Mouse (Mus musculus) urinary bladder, postnatal 36 days (tissue): ENCODE measurements around the gene Ms4a18.
A peak's percentile ranks its signal among the peaks of the same experiment; 100 is the strongest.

Experiments
- DNase-seq, 2 experiments: peaks; one replicate each; pipeline ENCODE4 v3.0.0; 2022; ENCODE audit warnings: low spot score in 2 of 2, mixed read lengths in 1 of 2

Gene Ms4a18

DNA sequence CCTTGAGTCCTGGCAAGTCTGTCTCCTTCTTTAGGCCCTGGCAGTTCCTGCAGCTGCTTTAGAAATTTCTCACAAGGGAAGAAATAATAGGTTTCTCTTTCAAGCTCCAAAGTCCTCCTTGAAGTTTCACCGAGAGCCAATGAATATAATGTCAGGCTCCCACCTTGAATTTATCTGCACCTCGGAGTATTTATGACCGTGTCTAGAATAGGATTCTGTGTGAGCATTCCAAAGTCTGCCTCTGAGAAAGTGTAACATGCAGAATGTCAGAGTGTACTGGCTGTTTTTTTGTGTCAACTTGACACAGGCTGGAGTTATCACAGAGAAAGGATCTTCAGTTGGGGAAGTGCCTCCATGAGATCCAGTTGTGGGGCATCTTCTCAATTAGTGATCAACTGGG, at the start of gene Ms4a18:
Gene Ms4a18, minus strand, starts transcription at position 141 of the 400 bp plus-strand sequence.
- no peak for DNase-seq

DNA sequence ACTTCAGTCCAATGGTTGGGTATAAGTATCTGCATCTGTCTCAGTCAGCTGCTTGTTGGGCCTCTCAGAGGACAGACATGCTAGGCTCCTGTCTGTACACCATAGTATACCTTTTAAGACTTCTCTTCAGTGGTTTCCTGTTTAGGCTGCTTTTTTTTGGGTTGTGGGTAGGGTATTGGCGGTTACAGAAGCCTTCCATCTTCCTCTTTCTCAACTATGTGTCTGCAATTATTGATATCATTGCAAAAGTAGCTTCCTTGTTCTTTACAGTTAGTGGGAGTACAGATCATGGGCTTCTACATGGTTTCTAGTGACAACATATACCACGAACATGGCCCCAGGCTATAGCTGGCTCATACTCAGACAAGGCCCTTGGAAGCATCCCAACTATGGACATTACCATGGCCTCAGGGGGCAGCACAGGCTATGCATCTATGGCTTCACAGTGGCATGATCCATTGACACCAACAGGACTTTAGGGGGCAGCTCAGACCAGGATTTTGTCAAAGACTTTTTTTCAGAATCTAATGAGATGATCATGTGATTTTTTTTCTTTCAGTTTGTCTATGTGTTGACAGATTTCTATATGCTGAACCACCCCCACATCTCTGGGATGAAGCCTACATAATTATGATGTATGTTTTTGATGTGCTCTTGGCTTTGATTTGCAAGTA, 47.5 kb upstream of the Ms4a18 start:
- DNase-seq: no peak

DNA sequence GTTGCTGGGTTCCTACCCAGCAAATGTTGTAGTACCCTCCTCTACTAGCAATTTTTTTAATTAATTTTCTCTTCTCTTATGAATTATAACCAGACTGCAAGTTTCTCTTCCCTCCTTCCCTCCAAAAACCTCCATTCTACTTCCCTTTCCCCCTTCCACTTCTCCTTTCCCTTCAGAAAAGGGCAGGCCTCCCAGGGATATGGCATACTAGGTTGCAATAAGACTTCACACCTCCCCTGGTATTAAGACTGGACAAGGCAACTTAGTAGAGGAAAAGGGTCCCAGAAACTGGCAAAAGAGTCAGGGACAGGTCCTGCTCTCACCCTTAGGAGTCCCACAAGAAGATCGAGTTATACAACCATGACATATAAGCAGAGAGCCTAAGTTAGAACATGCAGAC, 43.1 kb upstream of the Ms4a18 start:
- DNase-seq: no peak

DNA sequence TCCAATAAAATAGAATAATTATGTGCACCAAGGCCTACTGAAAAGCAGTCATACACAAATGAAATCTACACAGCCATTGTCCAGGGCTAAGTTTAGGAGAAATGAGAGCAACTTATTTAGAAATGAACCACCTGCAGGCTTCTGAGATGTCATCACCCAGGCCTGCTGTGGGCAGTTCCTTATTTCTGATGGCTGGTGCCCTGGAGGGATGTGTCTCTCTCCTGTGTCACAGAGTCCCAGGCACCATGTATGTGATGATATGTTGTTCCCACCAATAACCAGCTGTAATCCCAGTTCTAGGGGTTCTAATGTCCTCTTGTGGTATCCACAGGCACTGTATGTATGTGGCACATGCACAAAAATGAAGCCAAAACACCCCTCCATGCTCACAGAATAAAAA, 42.1 kb upstream of the Ms4a18 start:
- DNase-seq: no peak

DNA sequence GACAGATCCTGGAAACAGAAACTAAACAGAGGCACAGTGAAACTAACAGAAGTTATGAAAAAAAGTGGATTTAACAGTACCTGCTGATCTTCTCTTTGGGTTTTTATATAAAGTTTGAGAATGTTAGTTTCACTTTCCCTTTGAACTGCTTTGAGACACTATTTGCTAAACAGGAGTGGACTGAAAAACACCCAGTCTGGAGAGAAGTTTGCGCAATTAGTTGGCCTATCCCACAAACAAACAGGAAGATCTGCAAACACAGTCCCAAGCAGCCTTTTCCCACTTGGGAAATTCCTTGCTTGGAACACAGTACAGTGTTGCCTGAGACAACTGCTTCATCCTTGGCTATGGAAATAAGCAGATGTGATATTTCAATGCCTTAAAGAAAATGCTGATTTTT, 37.9 kb upstream of the Ms4a18 start:
- peak in 1 of 2 experiments; percentile 37 for DNase-seq

DNA sequence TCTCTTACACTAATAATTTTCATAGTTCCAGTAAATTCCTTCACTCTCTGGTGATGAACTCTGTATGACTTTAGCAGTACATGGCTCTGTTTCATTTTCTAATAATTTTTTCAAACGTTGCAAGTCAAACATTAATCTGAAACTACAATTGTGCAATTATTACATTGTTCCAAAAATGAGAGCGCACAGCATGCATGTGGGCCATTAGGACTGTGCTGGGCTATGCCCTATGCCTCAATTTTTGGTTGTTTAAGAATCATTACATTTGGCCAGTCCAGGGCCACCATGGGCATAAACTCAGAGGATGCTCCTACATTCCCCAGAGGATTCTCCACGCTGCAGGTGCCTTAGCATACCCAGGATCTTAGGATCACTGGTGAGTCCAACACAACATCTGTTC, 35.4 kb upstream of the Ms4a18 start:
- DNase-seq: no peak

DNA sequence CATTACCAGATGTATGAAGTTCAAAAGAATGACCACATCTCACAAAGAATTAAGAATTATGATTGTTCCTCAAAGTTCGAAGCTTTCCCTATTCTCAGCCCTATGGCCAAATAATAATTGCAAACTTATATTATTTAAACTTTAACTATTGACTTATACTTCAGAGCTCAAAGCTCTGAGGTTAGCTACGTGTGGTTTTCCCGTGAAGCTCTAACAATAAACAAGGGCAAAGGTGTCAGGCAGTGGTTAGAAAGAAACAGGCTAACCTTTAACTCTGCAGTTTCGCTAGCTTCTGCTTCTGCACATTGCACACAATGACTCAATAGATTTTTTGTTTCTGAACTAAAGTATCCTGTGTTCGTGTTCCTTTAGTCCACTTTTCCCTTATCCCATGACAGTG, 35.0 kb upstream of the Ms4a18 start:
- DNase-seq: no peak

DNA sequence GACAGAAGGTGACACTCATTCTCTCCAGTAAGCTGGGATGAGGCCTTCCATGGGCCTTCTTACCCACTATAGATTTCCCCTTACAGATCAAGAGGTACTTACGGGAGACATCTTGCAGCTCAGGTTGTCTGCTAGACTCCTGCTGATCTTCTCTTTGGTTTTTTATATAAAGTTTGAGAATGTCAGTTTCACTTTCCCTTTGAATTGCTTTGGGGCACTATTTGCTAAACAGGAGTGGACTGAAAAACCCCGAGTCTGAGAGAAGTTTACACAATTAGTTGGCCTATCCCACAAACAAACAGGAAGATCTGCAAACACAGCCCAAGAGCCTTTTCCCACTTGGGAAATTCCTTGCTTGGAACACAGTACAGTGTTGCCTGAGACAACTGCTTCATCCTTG, 32.5 kb upstream of the Ms4a18 start:
- no peak for DNase-seq

DNA sequence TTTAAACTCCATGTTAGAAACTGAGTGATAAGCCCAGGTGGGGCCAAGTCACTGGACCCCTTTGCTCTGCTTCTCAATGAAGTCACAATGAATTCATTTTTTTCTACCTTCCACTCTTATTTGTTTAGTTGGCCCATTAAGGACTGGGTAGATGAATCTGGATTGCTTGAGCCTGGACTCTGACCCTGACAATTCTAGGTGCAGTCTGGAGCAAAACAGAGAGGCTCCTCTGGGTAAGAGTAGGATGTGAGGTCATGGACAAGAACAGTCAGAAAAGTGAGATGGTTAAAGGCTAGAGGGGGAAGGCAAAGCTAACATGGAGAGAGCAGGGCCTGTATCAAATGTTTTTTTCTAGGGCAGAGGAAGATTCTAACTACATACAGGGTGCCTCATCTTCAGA, 31.6 kb upstream of the Ms4a18 start:
- no peak for DNase-seq

DNA sequence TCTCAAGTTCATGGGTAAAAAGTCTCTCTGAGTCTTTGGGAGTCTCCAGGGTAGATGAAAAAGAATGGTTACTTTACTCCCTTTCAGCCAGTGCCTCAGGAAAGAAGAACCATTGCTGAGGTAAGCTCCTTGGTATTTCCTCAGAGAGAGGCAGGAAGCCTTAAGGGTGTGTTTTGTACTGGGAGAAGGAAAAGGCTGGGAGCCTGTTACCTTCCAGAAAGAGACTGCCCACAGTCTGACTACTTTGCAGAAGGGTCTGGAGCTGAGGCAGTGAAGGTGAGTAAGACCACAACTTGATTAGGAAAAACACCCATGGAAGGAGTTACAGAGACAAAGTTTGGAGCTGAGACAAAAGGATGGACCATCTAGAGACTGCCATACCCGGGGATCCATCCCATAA, 30.7 kb upstream of the Ms4a18 start:
- no peak for DNase-seq

DNA sequence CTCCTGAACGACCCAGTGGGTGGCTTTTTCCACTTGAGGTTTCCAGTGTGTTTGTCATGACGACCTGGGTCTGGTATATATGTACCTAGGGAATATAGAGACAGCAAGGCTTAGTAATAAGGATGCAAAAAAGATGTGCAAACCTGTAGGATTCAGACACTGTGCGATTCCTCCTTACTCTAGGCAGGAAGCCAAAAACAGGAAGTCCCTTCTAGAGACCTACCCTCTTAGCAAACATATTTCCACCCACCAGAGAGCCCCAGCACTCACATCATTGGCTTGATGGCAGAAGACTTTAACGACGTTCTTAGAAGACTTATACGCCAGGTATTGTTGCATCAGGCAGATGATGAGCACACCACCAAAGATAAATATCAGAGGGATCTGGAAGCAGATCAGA, 30.2 kb upstream of the Ms4a18 start:
- no peak for DNase-seq

DNA sequence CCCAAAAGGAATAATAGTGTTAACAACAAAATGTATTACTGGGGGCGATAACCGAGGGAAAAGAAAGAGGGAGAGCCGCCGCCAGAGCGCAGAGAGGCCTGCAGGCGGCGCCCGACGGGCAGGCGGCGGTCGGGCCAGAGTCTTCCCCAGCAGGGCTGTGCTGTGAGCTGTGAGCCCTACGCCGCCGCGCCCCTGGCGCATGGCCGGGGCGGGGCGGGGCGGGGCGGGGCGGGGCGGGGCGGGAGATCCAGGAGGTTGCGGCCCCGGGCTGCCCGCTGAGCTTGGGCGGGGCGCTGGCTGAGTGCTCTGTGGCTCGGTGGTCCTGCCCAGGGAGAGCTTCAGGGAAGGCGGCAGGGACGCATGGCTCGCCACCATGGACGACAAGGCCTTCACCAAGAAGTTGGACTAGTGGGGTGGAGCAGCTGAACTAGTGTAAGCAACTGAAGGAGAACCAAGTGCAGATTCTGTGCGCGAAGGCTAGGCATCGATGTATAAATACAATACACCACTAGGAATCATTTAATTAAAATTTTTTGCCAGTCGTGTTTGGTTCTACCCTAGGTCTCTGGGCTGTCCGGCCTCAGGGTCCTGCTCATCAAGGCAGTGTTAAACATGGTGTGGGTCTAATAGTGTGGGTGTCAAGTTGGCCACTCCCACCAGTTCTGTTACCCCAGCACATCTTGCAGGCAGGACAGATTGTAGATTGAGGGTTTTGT, 27.3 kb upstream of the Ms4a18 start:
- DNase-seq: peak; percentile 11 to 59

DNA sequence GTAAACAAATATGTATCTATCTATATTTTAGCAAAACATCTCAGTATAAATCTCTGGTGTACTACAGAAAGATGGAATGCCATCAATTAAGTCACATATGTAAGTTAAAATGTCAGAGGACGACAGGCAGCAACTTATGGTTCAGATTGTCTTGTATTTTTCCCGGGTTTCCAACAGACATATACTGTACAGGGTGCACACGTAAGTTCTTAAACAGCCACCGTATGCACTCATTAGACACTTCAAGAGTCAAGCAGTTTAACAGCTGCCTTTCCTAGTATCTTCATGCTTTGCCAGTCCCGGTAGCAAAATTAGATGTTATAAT, 26.8 kb upstream of the Ms4a18 start:
- no peak for DNase-seq

DNA sequence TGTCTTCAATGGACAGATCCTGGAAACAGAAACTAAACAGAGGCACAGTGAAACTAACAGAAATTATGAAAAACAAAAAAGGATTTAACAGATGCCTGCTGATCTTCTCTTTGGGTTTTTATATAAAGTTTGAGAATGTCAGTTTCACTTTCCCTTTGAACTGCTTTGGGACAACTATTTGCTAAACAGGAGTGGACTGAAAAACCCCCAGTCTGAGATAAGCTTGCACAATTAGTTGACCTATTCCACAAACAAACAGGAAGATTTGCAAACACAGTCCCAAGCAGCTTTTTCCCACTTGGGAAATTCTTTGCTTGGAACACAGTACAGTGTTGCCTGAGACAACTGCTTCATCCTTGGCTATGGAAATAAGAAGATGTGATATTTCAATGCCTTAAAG, 19.7 kb upstream of the Ms4a18 start:
- no peak for DNase-seq

DNA sequence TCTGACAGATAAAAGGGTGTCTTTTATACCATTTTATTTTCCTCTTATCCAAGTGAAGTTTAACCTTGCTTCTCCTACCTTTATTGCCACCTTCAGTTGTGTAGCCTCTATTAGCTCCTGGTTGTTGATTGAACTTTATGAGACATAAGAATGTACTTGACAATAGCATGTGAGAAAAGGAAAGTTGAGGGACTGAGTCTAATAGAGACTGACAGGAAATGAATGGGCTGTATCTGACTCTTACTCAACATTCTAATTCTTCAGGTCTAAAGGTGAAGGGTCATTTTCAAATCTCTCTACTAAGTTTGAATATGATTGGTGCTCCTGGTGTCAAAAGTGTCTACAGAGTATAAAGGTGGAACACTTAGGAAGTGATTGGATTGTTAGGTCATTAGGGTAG, 4.6 kb upstream of the Ms4a18 start:
- DNase-seq: no peak

DNA sequence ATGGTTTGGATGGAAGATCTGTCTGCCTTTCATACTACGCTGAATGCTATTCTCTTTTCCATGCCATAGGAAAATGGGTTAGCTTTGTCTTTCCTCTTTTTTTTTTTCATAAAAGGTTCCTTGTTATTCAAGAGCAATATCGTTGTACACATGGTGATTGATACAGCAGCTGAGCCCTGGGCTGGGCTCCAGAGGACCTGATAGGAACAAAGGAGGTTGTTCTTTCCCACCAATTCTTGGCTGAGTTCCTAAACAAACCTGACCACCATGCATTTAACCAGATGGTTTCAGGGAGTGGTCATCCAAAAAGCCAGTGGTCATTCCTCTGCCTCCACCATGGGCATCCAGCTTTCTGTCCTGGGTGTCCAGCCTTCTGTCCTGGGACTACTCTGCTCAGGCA, 580 bp downstream of the Ms4a18 start:
- no peak for DNase-seq

DNA sequence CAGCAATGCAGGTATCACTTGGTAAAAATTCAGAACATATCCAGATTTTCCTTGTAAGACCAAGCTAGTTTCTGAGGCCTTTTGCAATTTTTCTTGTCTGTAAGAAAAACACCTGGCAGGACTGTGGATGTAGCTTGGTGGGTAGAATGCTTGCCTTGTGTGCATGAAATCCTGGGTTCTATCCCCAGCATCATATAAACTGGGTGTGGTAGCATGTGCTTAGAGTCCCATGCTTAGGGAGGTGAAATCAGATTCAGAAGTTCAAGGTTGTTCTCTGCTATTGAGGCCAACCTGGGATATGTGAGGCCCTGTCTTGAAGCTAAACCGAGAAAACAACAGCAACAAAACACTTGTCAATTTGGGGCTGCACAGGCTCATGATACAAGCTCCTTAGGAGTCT, 1.8 kb downstream of the Ms4a18 start:
- no peak for DNase-seq

DNA sequence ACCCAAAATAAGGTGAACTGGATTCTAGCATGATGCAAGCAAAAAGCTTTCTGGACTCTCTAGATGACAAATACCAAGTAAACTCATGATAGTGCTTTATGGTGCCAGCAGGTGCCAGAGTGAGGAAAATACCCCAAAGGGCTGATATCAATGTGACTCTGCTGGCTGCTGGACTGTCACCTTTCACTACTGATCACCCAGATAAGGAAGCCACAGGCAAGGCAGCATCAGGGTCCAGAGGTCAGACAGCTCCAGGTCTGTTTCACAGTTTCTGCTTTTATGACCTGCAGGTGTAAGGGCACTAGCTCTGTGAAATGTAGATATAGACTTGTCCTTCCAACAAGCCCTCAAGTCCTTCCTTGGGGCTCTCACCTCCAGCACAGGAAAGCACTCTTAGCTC, 2.4 kb downstream of the Ms4a18 start:
- no peak for DNase-seq

DNA sequence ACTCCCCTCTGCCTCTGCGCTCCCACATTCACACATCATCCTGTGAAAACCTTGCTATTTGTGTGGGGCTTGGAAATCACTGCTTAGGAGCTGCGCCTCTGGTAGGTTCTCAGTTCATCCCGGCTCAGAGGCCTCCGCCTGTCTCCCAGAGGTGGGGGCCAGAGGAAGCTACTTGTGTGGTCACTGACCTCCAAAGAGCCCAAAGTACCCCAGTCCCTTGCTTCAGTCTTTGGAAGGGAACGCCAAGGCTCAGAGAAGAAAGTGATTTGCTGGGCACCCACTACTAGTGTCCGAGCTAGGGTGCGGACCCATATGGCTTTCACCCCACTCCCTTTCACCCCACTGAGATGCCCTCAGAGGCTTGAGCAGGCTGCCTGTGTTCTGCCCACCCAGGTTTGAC, 24.7 kb downstream of the Ms4a18 start, which contains the start of gene Ms4a15:
Gene Ms4a15, minus strand, starts transcription at position 101 of the 400 bp plus-strand sequence.
- DNase-seq: no peak

DNA sequence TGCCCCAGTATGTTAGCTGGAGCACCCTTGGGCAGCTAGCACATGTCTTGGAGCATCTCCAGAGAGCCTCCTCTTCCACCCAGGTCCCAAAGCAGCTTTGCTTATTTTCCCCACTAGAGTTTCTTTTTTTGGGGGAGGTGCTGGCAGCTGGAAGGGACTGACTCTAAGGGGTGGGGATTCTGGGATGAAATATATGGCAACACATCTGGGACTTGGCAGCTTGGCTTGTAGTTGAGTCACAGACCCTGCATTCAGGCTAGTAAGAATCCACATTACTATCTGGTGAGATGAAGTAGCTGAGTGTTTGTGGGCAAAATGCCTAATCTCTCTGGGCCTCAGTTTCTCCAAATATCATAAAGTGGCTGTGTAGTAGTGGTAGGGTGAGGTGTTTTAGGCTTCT, 25.9 kb downstream of the Ms4a18 start:
- DNase-seq: no peak

DNA sequence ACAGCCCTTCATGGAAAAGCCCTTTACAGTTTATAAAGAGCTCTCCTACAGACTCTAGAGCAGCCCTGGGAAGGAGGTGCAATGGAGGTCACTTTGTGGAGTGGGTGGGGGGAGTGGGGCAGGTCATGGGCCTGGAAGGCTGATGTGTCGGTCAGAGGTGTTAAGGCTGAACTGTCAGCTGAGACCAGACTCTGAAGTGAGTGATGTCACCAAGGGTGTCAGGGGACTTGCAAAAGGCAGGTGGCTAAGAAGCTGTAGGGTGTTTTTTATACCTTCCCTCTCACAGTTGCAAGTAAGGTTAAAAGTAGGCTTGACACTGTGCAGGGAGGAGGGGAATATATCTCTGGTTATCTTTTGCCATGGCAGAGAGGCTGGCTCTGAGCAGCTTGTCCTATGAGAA, 27.1 kb downstream of the Ms4a18 start:
- DNase-seq: no peak

DNA sequence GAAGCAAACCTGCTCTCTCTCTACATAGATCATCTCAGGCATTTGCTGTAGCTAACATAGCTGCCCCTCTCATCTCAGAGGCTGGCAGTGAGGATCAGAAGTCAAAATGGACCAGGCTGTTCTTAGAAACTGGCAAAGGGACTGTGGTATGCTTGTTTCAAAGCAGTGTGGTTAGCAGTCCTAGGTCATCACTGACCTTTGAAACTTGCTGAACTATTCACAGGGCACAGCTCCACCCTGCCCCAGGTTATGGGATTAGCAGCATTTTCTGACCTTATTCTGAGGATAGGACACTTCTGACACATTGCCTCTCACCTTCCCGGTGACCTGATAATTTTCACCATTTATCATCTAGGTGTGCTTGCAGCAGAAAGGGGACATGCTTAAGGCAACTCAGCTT, 29.3 kb downstream of the Ms4a18 start:
- no peak for DNase-seq

DNA sequence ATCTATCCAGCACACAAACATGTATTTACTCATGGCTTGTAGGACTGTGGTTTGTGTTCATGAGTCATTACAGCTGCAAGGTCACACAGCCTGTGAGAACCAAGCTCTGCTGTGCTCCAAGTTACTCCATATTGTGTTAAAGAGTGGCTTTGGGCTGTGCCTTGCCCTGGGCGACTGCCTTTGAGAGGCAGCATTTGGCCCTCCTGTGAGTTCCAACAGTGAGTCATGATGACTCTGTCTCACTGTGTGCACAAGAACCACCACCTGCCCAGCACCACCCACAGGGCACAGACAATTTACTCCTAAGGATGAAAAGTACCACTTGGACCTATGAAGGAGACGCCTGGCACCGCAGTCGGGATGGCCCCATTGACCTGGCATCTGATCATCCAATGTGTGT, 31.9 kb downstream of the Ms4a18 start:
- DNase-seq: no peak

DNA sequence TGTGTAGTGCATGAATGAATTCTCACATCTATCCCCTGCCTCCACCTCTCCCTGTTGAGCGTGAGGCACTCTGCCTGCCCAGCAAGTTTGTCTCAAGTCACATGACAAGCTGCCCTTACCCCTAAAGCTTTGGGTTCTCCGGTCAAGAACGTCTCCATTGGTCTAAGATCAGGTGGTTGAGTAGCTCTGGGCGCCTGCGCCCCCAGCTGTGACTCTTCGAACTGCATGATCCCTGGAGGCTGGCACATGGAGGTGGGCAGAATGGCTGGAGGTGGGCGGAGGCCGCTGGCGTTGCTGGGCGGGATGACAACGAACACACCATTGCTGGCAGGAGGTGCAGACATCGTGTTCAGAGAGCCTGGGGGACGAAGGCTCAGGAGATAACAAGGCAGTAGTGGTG, 33.3 kb downstream of the Ms4a18 start:
- no peak for DNase-seq
